Mouse (Mus musculus): ENCODE data around the gene Naa15.

DNA sequence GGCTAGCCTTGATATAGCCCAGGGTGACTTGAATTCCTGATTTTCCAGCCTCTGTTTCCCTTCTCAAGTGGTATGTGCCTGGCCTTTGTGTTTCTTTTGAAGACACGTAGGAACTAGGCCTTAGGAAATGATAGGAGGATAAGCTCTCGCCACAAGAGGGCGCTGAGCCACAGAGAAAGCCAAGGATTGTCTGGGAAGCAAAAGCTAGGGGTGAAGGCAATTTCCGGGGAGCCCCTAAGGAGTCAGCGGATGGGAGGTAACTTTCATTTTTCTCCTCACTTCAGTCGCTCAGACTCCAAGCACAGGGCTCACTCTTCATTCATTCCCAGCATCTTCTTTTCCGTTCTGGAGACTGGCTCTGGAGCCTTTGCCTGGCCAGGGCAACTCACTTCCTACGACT, 96.0 kb downstream of the Naa15 start:
- TF ChIP-seq POLR2A (IDR thresholded peaks at IDR 0.05; ENCODE audit: low read depth, low read length) (no peak), CTCF (IDR thresholded peaks at IDR 0.05; ENCODE audit: borderline replicate concordance, insufficient read depth, low read length) (peak; percentile 79; the same call in 1 of the 2 replicates)
